Mouse (Mus musculus) lung, embryonic 14.5 days (tissue): ENCODE results near the gene Ahdc1. TPM values are rescaled to one million over a fixed set of nuclear protein-coding genes. Genes with fewer than 3 reads are reported as not detected.
A peak's percentile ranks its signal among the peaks of the same experiment; 100 is the strongest.

Experiments used
- ATAC-seq: fragments of 200-750 bp; cut with Nextera tagmentation; 2 replicates; pipeline ENCODE4 v1.8.0; 2017; ENCODE audit warnings: mild to moderate bottlenecking, moderate TSS enrichment, moderate library complexity; ENCODE audit not compliant: insufficient read depth
- DNase-seq: peaks from one replicate; pipeline ENCODE4 v3.0.0-alpha.2; 2015
- H3K27ac ChIP-seq: fragments of 300-500 bp; sonication (generic); 2 replicates; pipeline ENCODE4 v1.5.1; 2014; ENCODE audit warnings: low read depth, mild to moderate bottlenecking, moderate library complexity
- H3K27me3 ChIP-seq: fragments of 300-500 bp; sonication (generic); 2 replicates; pipeline ENCODE4 v1.6.1; 2014; ENCODE audit warnings: low read length, control low read depth; ENCODE audit not compliant: insufficient read depth
- H3K36me3 ChIP-seq: fragments of 300-500 bp; sonication (generic); 2 replicates; pipeline ENCODE4 v1.6.1; 2014; ENCODE audit warnings: control low read depth; ENCODE audit not compliant: insufficient read depth
- H3K4me1 ChIP-seq: fragments of 300-500 bp; sonication (generic); 2 replicates; pipeline ENCODE4 v1.6.1; 2014; ENCODE audit warnings: antibody characterized with exemption, control low read depth; ENCODE audit not compliant: insufficient read depth
- H3K4me2 ChIP-seq: fragments of 300-500 bp; sonication (generic); 2 replicates; pipeline ENCODE4 v1.6.1; 2014; ENCODE audit warnings: mild to moderate bottlenecking
- H3K4me3 ChIP-seq: fragments of 300-500 bp; sonication (generic); 2 replicates; pipeline ENCODE4 v1.5.1; 2014; ENCODE audit warnings: low read depth, low read length
- H3K9ac ChIP-seq: fragments of 300-500 bp; sonication (generic); 2 replicates; pipeline ENCODE4 v1.6.1; 2014
- H3K9me3 ChIP-seq: fragments of 300-500 bp; sonication (generic); 2 replicates; pipeline ENCODE4 v1.6.1; 2016; ENCODE audit warnings: low read depth, low read length, control low read depth
- CTCF ChIP-seq: IDR thresholded peaks from 2 replicates; pipeline ENCODE4 v1.5.1; 2016; ENCODE audit warnings: antibody characterized with exemption, low read depth
- WGBS: fragments of 180-500 bp; shearing (Covaris S2); extraction: QIAGEN DNeasy Blood & Tissue Kit; methylation state at CpG from one replicate; pipeline ENCODE4 v1.1.7; 2014; 5-methylcytosine and 5-hydroxymethylcytosine counted together
- polyA plus RNA-seq: library from polyadenylated mRNA; unstranded; fragments of >200 nt; fragmentation: Nextera tagmentation; extraction: Ambion mirVana; gene quantifications from 2 replicates; pipeline ENCODE4 v1.2.1, GENCODE M21; 2014

Ahdc1 gene
- polyA plus RNA-seq, 1 experiment from 2014 or later: 10.5 TPM

DNA sequence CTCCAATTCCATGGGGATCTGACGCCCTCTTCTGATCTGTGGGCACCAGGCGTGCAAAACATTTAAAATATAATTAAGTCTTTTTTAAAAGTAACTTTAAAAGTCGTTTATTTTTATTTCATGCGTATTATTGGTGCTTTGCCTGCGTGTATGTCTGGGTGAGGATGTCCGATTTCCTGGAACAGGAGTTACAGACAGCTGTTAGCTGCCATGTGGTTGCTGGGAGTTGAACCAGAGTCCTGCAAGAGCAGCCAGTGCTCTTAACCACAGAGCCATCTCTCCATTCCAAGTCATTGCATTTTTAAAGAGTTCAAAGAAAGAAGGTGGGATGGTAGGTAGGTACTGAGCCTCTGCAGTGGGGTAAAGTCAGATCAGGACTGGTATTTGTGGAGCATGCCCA is 43.5 kb downstream of the Ahdc1 start:
- DNase-seq (no peak), ATAC-seq (no peak)
- H3K36me3 ChIP-seq: peaks cover 24% of the 10 kb centered on the region; the same call in 1 of the 2 replicates
- no peak overlapping the region for H3K9ac ChIP-seq
- no peaks in the 10 kb centered on the region for H3K27me3 ChIP-seq
- H3K4me2 ChIP-seq: no peak overlapping the region
- H3K27ac ChIP-seq: peak overlapping the region; percentile 94; the same call in 1 of the 2 replicates
- no peak for TF ChIP-seq CTCF
- no peak overlapping the region for H3K4me3 ChIP-seq
- H3K9me3 ChIP-seq: no peaks in the 10 kb centered on the region
- 69% methylated on average over 6 of the region's 6 CpGs for WGBS
- H3K4me1 ChIP-seq: peaks cover 50% of the 10 kb centered on the region

DNA sequence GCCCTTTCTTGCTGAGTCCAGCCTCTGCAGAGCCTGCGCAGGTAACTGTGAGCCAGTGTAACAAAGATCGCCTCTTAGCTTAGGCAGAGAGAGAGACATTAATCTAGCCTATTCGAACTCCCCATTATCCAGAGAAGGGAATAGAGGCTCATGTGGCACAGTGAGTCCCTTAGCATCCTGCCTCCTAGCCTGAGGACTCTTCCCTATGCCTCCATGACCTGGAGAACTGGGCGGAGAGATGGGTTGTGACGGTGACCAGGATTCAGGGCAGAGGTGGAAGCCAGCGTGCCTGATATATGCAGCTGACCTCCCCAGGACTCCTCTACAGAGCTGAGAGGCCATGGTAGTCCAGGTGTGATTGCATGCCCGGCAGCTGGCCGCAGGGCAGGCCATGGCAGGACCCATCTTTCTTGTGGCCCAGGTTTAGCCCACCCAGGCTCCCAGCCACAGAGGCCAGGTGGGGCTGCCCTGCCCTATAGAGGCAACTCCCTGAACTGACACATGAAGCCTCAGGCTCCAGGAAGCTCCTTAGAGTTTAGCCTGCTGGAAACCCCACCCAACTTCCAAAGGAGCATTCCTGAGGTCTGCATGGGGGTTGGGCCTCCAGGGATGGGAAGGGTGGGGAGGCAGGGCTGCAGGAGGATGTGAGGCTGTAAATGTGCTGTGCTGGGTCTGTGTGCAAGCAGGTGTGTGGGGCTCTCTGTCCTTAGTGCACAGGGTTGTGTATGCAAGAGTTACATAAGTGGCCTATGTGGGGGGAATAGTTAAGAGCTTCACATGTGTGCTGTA is 44.3 kb downstream of the Ahdc1 start:
- no peaks in the 10 kb centered on the region for H3K9me3 ChIP-seq
- H3K27ac ChIP-seq: peak overlapping the region; percentile 94
- TF ChIP-seq CTCF: 0 out of 2 replicates have a peak, but pooled peaks have one; percentile 8
- DNase-seq (peak; percentile 56), ATAC-seq (peak; percentile 39)
- 57% methylated on average over 8 of the region's 8 CpGs for WGBS
- H3K27me3 ChIP-seq: no peaks in the 10 kb centered on the region
- peak overlapping the region; percentile 32; the same call in 1 of the 2 replicates for H3K9ac ChIP-seq
- peaks cover 27% of the 10 kb centered on the region for H3K36me3 ChIP-seq
- H3K4me3 ChIP-seq: no peak overlapping the region
- H3K4me2 ChIP-seq: peak overlapping the region; percentile 56
- peaks cover 44% of the 10 kb centered on the region for H3K4me1 ChIP-seq

DNA sequence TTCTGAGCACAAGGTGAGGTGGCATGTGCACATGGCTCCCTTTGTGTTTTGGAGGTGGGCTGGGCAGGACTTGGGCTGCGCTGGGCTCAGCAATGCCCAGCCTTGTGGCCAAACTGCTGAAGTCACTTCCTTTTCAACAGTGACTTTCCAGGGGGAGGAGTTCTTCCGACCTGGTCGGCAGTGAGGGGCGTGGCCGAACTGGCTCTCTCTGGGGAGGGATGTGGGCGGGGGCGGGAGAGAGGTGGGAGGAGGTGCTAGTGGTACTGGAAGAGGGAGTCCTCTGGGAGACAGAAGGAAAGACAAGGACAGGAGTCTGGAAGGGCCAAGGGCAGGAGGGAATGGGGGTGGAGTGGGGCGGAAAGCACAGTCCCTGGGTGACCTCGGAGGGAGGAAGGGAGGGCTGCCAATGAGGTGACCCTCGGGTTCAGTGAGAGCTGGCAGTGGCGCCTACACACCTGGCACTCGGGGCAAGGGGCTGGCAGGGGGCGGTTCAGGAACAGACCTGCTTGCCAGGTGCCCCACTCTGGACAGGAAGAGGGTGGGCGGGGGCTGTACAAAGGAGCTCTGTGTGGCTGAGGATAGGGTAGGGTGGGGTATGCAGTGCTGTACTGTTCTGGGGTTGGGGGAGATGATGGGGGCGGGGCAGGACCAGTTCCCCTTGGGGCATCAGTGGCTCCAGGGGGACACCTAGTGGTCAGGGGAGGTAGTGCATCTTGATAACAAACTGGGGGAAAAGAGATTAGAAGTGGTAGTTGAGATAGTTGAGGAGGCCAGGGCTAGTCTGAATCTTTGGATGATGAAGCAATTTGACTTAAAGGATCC is 45.2 kb downstream of the Ahdc1 start:
- Histone ChIP-seq H3K4me2 (peak overlapping the region; percentile 56), H3K9me3 (no peaks in the 10 kb centered on the region), H3K9ac (peak overlapping the region; percentile 32; the same call in 1 of the 2 replicates), H3K27me3 (no peaks in the 10 kb centered on the region), H3K27ac (peak overlapping the region; percentile 94), H3K36me3 (peaks cover 36% of the 10 kb centered on the region), H3K4me3 (peak overlapping the region; percentile 9; the same call in 1 of the 2 replicates), H3K4me1 (peaks cover 41% of the 10 kb centered on the region)
- WGBS: 3% methylated on average over 15 of the region's 15 CpGs
- peak; percentile 90 for ATAC-seq
- peak; percentile 90 for DNase-seq
- TF ChIP-seq CTCF: peak; percentile 91

DNA sequence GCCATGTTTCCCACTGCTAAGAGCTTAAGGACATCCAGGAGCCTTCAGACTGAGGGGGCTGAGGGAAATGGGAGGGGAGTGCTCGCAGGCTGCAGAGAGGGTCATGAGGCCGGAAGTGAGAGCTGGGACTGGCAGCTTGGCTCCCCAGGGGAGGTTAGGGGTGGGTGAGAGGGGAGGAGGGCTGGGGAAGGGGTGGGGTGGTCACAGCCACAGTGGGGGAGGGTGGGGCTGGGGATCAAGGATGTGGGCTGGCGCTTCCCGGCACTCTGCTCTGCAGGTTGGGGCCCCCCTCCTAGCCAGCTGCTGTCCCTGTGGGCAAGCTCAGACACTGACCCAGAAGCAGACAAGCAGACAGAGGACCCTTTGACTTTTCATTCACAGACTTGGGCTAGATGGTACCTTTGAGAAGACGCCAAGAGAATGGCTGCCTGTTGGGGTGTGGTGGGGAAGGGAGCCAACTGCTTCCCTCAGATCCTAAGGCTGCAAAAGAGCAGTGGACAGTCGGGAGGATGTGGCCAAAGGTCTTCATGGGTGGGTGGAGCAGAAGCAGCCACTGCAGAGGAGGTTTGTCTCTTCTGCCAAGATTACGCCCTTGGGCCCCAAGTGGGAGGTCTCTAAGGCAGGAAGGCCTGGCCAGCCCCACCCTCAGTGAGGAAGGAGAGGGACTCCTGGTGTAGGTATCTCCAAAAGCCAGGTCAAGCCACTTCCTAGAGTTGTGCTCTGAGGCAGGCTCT is 46.5 kb downstream of the Ahdc1 start:
- peaks cover 34% of the 10 kb centered on the region for H3K4me1 ChIP-seq
- peak overlapping the region; percentile 82 for H3K27ac ChIP-seq
- TF ChIP-seq CTCF: no peak
- ATAC-seq (peak; percentile 18; the same call in 1 of the 2 replicates), DNase-seq (peak; percentile 70)
- H3K4me3 ChIP-seq: peak overlapping the region; percentile 9; the same call in 1 of the 2 replicates
- no peaks in the 10 kb centered on the region for H3K27me3 ChIP-seq
- H3K36me3 ChIP-seq: peaks cover 49% of the 10 kb centered on the region
- peak overlapping the region; percentile 23; the same call in 1 of the 2 replicates for H3K9ac ChIP-seq
- H3K4me2 ChIP-seq: peak overlapping the region; percentile 40
- WGBS: 16% methylated on average over 7 of the region's 7 CpGs
- H3K9me3 ChIP-seq: no peaks in the 10 kb centered on the region

DNA sequence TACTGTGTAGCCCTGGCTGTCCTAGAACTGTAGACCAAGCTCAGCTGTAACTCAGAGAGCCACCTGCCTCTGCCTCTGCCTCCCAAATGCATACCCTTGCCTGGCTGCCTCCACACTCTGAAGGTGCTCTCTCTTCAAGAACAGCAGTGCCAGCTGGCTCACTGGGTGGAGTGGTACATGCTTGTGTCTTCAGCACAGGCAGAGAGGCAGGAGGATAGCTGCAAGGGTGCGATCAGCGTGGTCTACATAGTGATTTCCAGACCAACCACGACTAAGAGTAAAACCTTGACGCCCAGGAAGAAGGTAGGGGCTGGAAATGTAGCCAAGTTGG is 47.0 kb downstream of the Ahdc1 start:
- peak overlapping the region; percentile 40; the same call in 1 of the 2 replicates for H3K4me2 ChIP-seq
- DNase-seq (no peak), ATAC-seq (no peak)
- H3K27me3 ChIP-seq: no peaks in the 10 kb centered on the region
- peaks cover 34% of the 10 kb centered on the region for H3K4me1 ChIP-seq
- TF ChIP-seq CTCF: no peak
- H3K4me3 ChIP-seq: no peak overlapping the region
- H3K36me3 ChIP-seq: peaks cover 52% of the 10 kb centered on the region
- no peaks in the 10 kb centered on the region for H3K9me3 ChIP-seq
- no peak overlapping the region for H3K9ac ChIP-seq
- H3K27ac ChIP-seq: peak overlapping the region; percentile 82
- WGBS: 87% methylated on average over 4 of the region's 4 CpGs

DNA sequence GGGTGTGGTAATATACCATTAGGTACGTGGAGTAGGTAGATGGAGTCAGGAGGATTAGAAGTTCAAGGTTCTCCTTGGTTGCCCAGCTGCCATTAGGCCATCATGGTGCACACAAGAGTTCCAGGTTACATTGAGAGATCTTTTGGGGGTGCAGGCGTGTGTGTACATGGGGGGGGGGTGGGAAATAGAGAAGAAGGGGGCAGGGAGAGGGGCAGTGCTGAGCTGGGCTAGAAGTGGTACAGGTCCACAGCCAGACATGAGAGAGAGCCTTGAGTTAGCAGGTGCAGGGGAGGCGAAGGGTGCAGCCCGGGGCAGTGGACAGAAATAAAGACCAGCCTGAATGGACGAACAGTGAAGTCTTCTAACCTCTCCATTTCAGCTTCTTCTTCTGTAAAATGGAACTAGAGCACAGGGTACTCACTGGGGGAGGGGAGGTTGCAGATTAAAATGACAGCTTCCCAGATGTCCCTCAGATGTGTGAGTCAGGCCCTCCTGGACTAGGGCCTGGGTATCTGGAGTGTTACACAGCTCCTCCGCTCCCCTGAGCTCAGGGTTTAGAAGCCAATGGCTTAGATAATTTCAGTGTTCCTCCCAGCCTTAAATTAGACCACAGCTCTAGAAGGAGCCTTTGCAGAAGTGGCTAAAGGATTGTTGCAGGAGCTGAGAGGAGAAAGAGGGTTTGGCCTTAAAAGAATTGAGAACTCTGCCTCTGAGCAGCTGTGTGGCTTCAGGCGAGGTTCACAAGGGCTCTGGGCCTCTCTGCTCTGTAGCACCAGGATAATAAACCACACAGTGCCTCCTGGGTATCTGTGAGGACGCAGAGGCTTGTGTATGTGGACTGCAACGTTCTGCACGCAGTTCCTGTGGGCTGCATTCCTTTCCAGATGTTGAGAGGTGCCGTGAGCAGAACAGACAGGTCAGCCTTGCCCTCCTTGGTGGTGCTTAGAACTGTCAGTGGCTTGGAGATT is 47.7 kb downstream of the Ahdc1 start:
- H3K4me1 ChIP-seq: peaks cover 34% of the 10 kb centered on the region
- H3K4me3 ChIP-seq: no peak overlapping the region
- no peak for DNase-seq
- H3K4me2 ChIP-seq: no peak overlapping the region
- H3K27ac ChIP-seq: peak overlapping the region; percentile 42; the same call in 1 of the 2 replicates
- H3K9me3 ChIP-seq: no peaks in the 10 kb centered on the region
- no peak for ATAC-seq
- H3K27me3 ChIP-seq: no peaks in the 10 kb centered on the region
- 57% methylated on average over 11 of the region's 11 CpGs for WGBS
- peaks cover 56% of the 10 kb centered on the region for H3K36me3 ChIP-seq
- no peak for TF ChIP-seq CTCF
- no peak overlapping the region for H3K9ac ChIP-seq
